Mouse (Mus musculus): ENCODE data around the gene Dazl. TPM values are rescaled to one million over a fixed set of nuclear protein-coding genes. Genes with fewer than 3 reads are reported as not detected.
"Not testable (repeated sequence)": the region's sequence is repeated elsewhere in the genome, so short reads cannot be mapped to it uniquely, and the experiment has no call there.

The Dazl gene
- total and polyA plus RNA-seq, 2 experiments, result 0.09 TPM; not detected in 1

DNA sequence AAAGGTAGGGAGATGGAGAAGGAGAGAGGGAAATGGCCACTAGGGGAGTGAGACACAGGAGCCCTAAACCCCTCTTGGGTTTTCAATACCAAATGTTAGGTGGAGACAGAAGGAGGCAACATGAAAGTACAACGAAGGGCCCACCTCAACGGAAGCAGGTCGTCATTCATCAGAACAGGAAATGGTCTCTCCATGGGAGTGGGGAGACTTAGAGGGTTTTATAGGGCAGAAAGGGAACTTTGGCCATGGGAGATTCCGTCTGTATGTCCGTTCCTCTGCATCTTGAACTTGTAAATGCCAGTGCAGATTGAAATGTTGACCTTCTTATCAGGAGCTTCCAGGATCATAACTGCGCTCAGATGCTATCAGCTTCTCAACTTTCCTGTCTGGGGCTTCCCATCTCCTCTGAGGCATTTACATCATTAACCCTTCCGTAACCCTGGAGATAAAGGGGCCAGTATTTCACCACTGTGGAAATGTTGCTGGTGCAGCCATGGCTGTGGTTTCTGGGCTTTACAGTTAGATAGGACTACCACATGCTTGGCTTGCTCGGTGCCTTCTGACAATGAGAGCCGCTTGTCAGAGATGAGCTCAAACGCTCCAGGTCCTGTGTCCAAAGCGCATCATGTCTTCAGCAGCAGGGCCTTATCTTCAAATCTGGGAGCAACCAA lies 6.9 kb upstream of the Dazl start:
- Histone ChIP-seq H3K79me2 (ENCODE audit: control insufficient read depth, insufficient read depth, low read length) (no peaks in the 10 kb centered on the region), H3K9ac (ENCODE audit: low read depth, low read length) (no peak overlapping the region), H3K27me3 (ENCODE audit: control insufficient read depth, insufficient read depth, low read length) (no peaks in the 10 kb centered on the region), H3K4me3 (ENCODE audit: insufficient read depth, low read depth, low read length) (no peak overlapping the region), H3K4me1 (ENCODE audit: control insufficient read depth, insufficient read depth, low read length) (no peaks in the 10 kb centered on the region), H3K36me3 (ENCODE audit: control insufficient read depth, insufficient read depth, low read length) (no peaks in the 10 kb centered on the region), H3K27ac (replicated peaks; ENCODE audit: insufficient read depth, low read depth, low read length) (no peak overlapping the region)
- TF ChIP-seq POLR2A (IDR thresholded peaks at IDR 0.05; ENCODE audit: extremely low read depth, insufficient read depth, low read length), result no peak
- no peak for TF ChIP-seq CTCF (IDR thresholded peaks at IDR 0.05; ENCODE audit: low read depth, low read length)
- 82% methylated on average over 11 of the region's 11 CpGs for WGBS
- no peak for DNase-seq (ENCODE audit: extremely low read depth, low read depth, low spot score)

DNA sequence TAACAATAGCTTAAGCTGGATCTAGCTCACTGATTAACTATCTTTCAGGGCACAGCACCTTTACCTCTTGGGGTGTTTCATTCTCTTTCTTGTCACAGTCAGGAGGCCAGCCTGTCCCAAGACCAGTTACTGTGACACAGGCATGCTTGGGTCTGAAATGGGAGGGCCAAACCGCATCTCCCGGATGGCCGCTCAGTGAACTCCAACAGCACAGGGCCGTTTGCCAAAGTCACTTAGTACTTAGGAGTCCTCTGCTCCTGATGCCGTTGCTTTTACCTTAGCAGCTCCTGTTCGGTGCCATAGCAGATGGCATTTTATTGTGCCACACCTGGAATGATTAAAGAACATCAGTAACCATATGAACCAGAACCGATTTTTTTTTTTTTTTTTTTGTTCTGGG lies 5.4 kb upstream of the Dazl start:
- no peak overlapping the region for H3K9ac ChIP-seq (ENCODE audit: low read depth, low read length)
- 85% methylated on average over 7 of the region's 7 CpGs for WGBS
- no peaks in the 10 kb centered on the region for H3K4me1 ChIP-seq (ENCODE audit: control insufficient read depth, insufficient read depth, low read length)
- H3K4me3 ChIP-seq (ENCODE audit: insufficient read depth, low read depth, low read length), result no peak overlapping the region
- no peaks in the 10 kb centered on the region for H3K27me3 ChIP-seq (ENCODE audit: control insufficient read depth, insufficient read depth, low read length)
- TF ChIP-seq POLR2A (IDR thresholded peaks at IDR 0.05; ENCODE audit: extremely low read depth, insufficient read depth, low read length), result no peak
- no peak for TF ChIP-seq CTCF (IDR thresholded peaks at IDR 0.05; ENCODE audit: low read depth, low read length)
- H3K79me2 ChIP-seq (ENCODE audit: control insufficient read depth, insufficient read depth, low read length), result no peaks in the 10 kb centered on the region
- H3K36me3 ChIP-seq (ENCODE audit: control insufficient read depth, insufficient read depth, low read length), result no peaks in the 10 kb centered on the region
- H3K27ac ChIP-seq (replicated peaks; ENCODE audit: insufficient read depth, low read depth, low read length), result no peak overlapping the region
- DNase-seq (ENCODE audit: extremely low read depth, low read depth, low spot score), result no peak

DNA sequence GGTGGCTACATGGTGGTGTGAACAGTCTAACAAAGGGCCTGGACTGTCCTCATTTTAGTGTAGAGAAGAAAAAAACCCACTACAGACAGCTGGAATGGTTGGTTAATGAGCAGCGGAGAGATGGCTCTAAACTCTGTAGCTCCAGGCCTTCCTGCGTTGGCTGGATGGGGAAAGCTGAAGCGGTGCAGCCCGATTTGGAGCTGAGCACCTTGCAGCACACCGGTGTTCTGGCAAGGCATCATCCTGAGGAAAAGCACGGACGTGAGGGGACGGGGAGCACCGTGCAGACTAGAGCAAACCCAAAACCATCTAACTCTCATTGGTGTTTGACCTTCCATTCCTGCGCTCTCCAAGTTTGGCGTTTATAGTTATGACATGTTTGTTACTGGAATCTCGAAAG lies 1.3 kb upstream of the Dazl start:
- Histone ChIP-seq H3K79me2 (ENCODE audit: control insufficient read depth, insufficient read depth, low read length) (no peaks in the 10 kb centered on the region), H3K9ac (ENCODE audit: low read depth, low read length) (no peak overlapping the region), H3K4me1 (ENCODE audit: control insufficient read depth, insufficient read depth, low read length) (no peaks in the 10 kb centered on the region), H3K27me3 (ENCODE audit: control insufficient read depth, insufficient read depth, low read length) (no peaks in the 10 kb centered on the region), H3K4me3 (ENCODE audit: insufficient read depth, low read depth, low read length) (no peak overlapping the region), H3K36me3 (ENCODE audit: control insufficient read depth, insufficient read depth, low read length) (no peaks in the 10 kb centered on the region), H3K27ac (replicated peaks; ENCODE audit: insufficient read depth, low read depth, low read length) (no peak overlapping the region)
- peak; percentile 3 for DNase-seq (ENCODE audit: extremely low read depth, low read depth, low spot score)
- TF ChIP-seq POLR2A (IDR thresholded peaks at IDR 0.05; ENCODE audit: extremely low read depth, insufficient read depth, low read length), result no peak
- no peak for TF ChIP-seq CTCF (IDR thresholded peaks at IDR 0.05; ENCODE audit: low read depth, low read length)
- 93% methylated on average over 12 of the region's 12 CpGs for WGBS

DNA sequence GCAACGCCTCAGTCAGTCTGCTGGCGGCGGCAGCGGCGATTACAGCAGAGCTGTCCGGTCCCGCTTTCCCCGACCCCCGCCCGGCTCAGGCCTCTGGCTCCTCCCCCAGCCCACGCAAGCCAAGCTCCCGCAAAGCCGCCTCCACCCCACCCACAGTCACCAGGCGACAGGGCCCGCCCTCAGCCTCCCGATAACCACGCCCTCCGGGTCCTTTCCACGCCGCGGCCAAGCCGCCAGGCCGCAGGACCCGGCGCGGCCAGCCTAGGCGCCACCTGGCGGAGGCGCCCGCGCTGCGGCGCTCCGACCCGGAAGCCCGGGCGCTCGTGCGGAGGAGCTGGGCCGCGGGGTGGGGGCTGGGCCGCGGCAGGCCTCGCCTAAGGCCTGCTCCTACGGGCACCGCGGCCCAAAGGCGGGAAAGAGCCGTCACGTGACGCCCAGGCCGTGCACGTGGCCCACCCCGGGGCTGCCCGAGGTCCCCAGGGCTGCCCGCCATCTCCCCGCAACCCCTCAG lies 720 bp downstream of the Dazl start:
- Histone ChIP-seq H3K4me3 (ENCODE audit: insufficient read depth, low read depth, low read length) (peak overlapping the region; percentile 85), H3K79me2 (ENCODE audit: control insufficient read depth, insufficient read depth, low read length) (no peaks in the 10 kb centered on the region), H3K9ac (ENCODE audit: low read depth, low read length) (peak overlapping the region; percentile 90), H3K4me1 (ENCODE audit: control insufficient read depth, insufficient read depth, low read length) (no peaks in the 10 kb centered on the region), H3K27me3 (ENCODE audit: control insufficient read depth, insufficient read depth, low read length) (no peaks in the 10 kb centered on the region), H3K36me3 (ENCODE audit: control insufficient read depth, insufficient read depth, low read length) (no peaks in the 10 kb centered on the region), H3K27ac (replicated peaks; ENCODE audit: insufficient read depth, low read depth, low read length) (peak overlapping the region; percentile 53; the same call in 1 of the 2 replicates)
- peak; percentile 70 for DNase-seq (ENCODE audit: extremely low read depth, low read depth, low spot score)
- TF ChIP-seq POLR2A (IDR thresholded peaks at IDR 0.05; ENCODE audit: extremely low read depth, insufficient read depth, low read length) (no peak), CTCF (IDR thresholded peaks at IDR 0.05; ENCODE audit: low read depth, low read length) (peak; percentile 67)
- 5% methylated on average over 57 of the region's 57 CpGs for WGBS

DNA sequence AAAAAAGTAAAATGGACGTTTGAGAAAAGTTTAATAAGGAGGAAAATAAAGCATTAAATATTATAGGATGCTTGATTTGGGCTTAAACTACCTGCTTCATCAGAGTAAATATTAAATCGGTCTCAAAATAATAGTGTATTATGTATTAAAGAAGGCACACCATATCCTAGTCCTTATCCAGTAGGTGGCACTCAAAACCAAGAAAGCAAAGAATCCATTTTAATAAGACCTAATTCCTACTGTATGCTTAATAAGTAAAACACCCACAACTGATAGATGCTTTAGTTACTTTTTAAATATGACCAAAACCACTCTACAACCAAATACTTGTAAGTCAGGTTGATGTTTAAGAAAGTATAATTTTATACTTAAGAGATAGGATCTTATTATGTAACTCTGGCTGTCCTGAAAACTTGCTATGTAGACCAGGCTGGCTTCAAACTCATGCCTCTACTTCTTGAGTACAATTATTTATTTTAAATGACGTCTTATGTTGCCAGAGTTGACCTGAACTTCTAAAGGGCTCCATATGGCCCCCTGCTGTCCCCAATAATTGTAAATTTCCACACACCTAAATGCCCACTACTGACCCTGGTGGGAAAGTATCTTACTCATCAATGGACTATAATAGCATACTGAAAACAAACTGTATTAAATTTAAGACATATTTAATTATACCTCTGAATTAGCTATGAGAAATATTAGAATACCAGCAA lies 1.8 kb downstream of the Dazl start:
- peak; percentile 68 for DNase-seq (ENCODE audit: extremely low read depth, low read depth, low spot score)
- no peaks in the 10 kb centered on the region for H3K36me3 ChIP-seq (ENCODE audit: control insufficient read depth, insufficient read depth, low read length)
- H3K27me3 ChIP-seq (ENCODE audit: control insufficient read depth, insufficient read depth, low read length), result no peaks in the 10 kb centered on the region
- no peaks in the 10 kb centered on the region for H3K79me2 ChIP-seq (ENCODE audit: control insufficient read depth, insufficient read depth, low read length)
- no peak overlapping the region for H3K4me3 ChIP-seq (ENCODE audit: insufficient read depth, low read depth, low read length)
- WGBS, result 8% methylated on average over 3 of the region's 3 CpGs
- no peaks in the 10 kb centered on the region for H3K4me1 ChIP-seq (ENCODE audit: control insufficient read depth, insufficient read depth, low read length)
- TF ChIP-seq POLR2A (IDR thresholded peaks at IDR 0.05; ENCODE audit: extremely low read depth, insufficient read depth, low read length) (no peak), CTCF (IDR thresholded peaks at IDR 0.05; ENCODE audit: low read depth, low read length) (peak; percentile 46; the same call in 1 of the 2 replicates)
- H3K9ac ChIP-seq (ENCODE audit: low read depth, low read length), result no peak overlapping the region
- H3K27ac ChIP-seq (replicated peaks; ENCODE audit: insufficient read depth, low read depth, low read length), result no peak overlapping the region

DNA sequence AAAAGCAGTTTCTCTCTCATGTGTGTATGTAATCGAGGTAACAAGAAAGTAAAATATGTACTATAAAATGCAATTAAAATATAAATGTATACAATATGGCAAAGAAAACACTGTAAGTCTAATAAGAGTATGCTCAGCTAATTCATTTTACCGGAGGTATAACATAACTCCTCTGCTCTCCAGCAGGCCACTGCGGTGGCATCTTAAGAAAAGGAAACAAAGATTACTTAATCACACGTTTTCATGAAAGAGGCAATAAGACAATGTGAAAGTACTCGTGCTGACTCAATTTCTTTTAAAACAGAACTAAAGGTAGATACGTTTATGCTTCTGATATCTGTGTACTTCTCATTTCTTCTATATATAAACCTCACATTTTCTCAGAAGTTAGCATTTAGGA lies 8.6 kb downstream of the Dazl start:
- 73% methylated on average over 6 of the region's 6 CpGs for WGBS
- H3K4me3 ChIP-seq (ENCODE audit: insufficient read depth, low read depth, low read length), result no peak overlapping the region
- H3K4me1 ChIP-seq (ENCODE audit: control insufficient read depth, insufficient read depth, low read length), result no peaks in the 10 kb centered on the region
- no peak for DNase-seq (ENCODE audit: extremely low read depth, low read depth, low spot score)
- no peak overlapping the region for H3K9ac ChIP-seq (ENCODE audit: low read depth, low read length)
- H3K27me3 ChIP-seq (ENCODE audit: control insufficient read depth, insufficient read depth, low read length), result no peaks in the 10 kb centered on the region
- TF ChIP-seq POLR2A (IDR thresholded peaks at IDR 0.05; ENCODE audit: extremely low read depth, insufficient read depth, low read length) (no peak), CTCF (IDR thresholded peaks at IDR 0.05; ENCODE audit: low read depth, low read length) (no peak)
- no peaks in the 10 kb centered on the region for H3K36me3 ChIP-seq (ENCODE audit: control insufficient read depth, insufficient read depth, low read length)
- no peak overlapping the region for H3K27ac ChIP-seq (replicated peaks; ENCODE audit: insufficient read depth, low read depth, low read length)
- no peaks in the 10 kb centered on the region for H3K79me2 ChIP-seq (ENCODE audit: control insufficient read depth, insufficient read depth, low read length)

DNA sequence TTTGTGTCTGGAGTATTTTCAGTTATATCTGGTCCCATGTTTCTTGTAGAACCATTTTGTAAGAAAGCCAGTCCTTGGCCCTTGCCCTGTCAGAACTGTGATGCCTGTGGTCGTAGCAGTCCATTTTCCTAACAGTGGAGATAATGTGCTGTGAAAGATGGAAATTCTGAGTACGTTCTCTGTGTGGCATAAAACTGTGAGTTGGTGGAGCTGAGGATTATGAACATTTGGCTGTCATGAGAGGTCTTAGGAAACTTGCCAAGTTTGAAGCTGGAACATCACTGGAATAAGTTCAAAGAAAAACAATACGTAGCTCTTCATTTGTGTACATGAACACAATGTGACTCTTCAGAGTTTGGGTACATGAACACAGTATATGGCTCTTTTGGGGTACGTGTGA lies 31.8 kb downstream of the Dazl start:
- not testable (repeated sequence) for H3K4me3 ChIP-seq (ENCODE audit: insufficient read depth, low read depth, low read length); H3K27ac ChIP-seq (replicated peaks; ENCODE audit: insufficient read depth, low read depth, low read length); H3K27me3 ChIP-seq (ENCODE audit: control insufficient read depth, insufficient read depth, low read length); H3K9ac ChIP-seq (ENCODE audit: low read depth, low read length); H3K4me1 ChIP-seq (ENCODE audit: control insufficient read depth, insufficient read depth, low read length); DNase-seq (ENCODE audit: extremely low read depth, low read depth, low spot score); H3K36me3 ChIP-seq (ENCODE audit: control insufficient read depth, insufficient read depth, low read length); H3K79me2 ChIP-seq (ENCODE audit: control insufficient read depth, insufficient read depth, low read length)
- 76% methylated on average over 4 of the region's 4 CpGs for WGBS

All from liver, adult 2 months (tissue).